Mouse (Mus musculus): ENCODE results near the gene Mrln. TPM values are rescaled to one million over a fixed set of nuclear protein-coding genes. Genes with fewer than 3 reads are reported as not detected.

The Mrln gene
- polyA plus RNA-seq, 1 experiment from 2014 or later: 16.1 TPM

GRCm38 (mm10) chr10:70263681-70264189, 59.3 kb downstream of the Mrln start:
- no peak overlapping the region for H3K4me2 ChIP-seq
- H3K27ac ChIP-seq: no peak overlapping the region
- H3K9ac ChIP-seq: no peak overlapping the region
- no peaks in the 10 kb centered on the region for H3K27me3 ChIP-seq
- no peaks in the 10 kb centered on the region for H3K4me1 ChIP-seq
- no peak for ATAC-seq (ENCODE audit: insufficient number of reproducible peaks, low FRiP score, low TSS enrichment, low read depth)
- no peaks in the 10 kb centered on the region for H3K9me3 ChIP-seq
- H3K36me3 ChIP-seq: no peaks in the 10 kb centered on the region
- no peak overlapping the region for H3K4me3 ChIP-seq
- 78% methylated on average over 4 of the region's 4 CpGs for WGBS

- no peaks in the 10 kb centered on the region for H3K27me3 ChIP-seq
- H3K27ac ChIP-seq: no peak overlapping the region
- H3K9ac ChIP-seq: no peak overlapping the region
- H3K9me3 ChIP-seq: no peaks in the 10 kb centered on the region
- no peak for ATAC-seq (ENCODE audit: insufficient number of reproducible peaks, low FRiP score, low TSS enrichment, low read depth)
- H3K4me1 ChIP-seq: no peaks in the 10 kb centered on the region
- 85% methylated on average over 9 of the region's 9 CpGs for whole genome bisulfite sequencing
- no peak overlapping the region for H3K4me2 ChIP-seq
- no peak overlapping the region for H3K4me3 ChIP-seq
- no peaks in the 10 kb centered on the region for H3K36me3 ChIP-seq
These were observed 60.0 kb downstream of the Mrln start for GRCm38 (mm10) chr10:70264337-70265036.

- Histone ChIP-seq H3K4me1 (no peaks in the 10 kb centered on the region), H3K4me2 (no peak overlapping the region), H3K27ac (no peak overlapping the region), H3K27me3 (no peaks in the 10 kb centered on the region), H3K4me3 (no peak overlapping the region), H3K9ac (no peak overlapping the region), H3K36me3 (no peaks in the 10 kb centered on the region), H3K9me3 (no peaks in the 10 kb centered on the region)
- WGBS: 71% methylated on average over 6 of the region's 6 CpGs
- no peak for ATAC-seq (ENCODE audit: insufficient number of reproducible peaks, low FRiP score, low TSS enrichment, low read depth)
These were observed 62.0 kb downstream of the Mrln start for GRCm38 (mm10) chr10:70266501-70266900.

- WGBS: 80% methylated on average over 23 of the region's 23 CpGs
- ATAC-seq (ENCODE audit: insufficient number of reproducible peaks, low FRiP score, low TSS enrichment, low read depth): no peak
- Histone ChIP-seq H3K4me3 (no peak overlapping the region), H3K9me3 (no peaks in the 10 kb centered on the region), H3K36me3 (no peaks in the 10 kb centered on the region), H3K9ac (no peak overlapping the region), H3K4me2 (no peak overlapping the region), H3K4me1 (no peaks in the 10 kb centered on the region), H3K27me3 (no peaks in the 10 kb centered on the region), H3K27ac (no peak overlapping the region)
These were observed 64.3 kb downstream of the Mrln start for GRCm38 (mm10) chr10:70268581-70269446.

Other genes starting within 250 kb of the Mrln start
- 17.2 and 18.2 TPM in 2 replicates for gene Ccdc6, start 107.5 kb upstream of the Mrln start, polyA plus RNA-seq (2015; fragmentation: Nextera tagmentation; extraction: Ambion mirVana)
- 1.4 and 2.4 TPM in 2 replicates for gene Slc16a9, start 40.4 kb downstream of the Mrln start, polyA plus RNA-seq (2015; fragmentation: Nextera tagmentation; extraction: Ambion mirVana)
- 10.6 TPM in 2 replicates for gene Fam13c, start 235.8 kb downstream of the Mrln start, polyA plus RNA-seq (2015; fragmentation: Nextera tagmentation; extraction: Ambion mirVana)